8 mouse cellular contexts compared by ENCODE assay signal in genomic region chr15:102355134-102355870, GRCm38 (mm10). TPM values are rescaled to one million over a fixed set of nuclear protein-coding genes. Genes with fewer than 3 reads are reported as not detected.
DNase-seq lines count a peak whose midpoint lies in the region; ATAC-seq lines count a peak whose summit lies in the region.

No protein-coding gene starts in this region.

- peak overlapping the region; percentile 89 for H3K4me3 ChIP-seq in megakaryocyte, embryonic 14.5 days (replicated peaks)
- H3K4me3 ChIP-seq in intestine, embryonic 16.5 days (ENCODE audit: low read length): peak overlapping the region; percentile 52
- H3K4me3 ChIP-seq in liver, embryonic 11.5 days (ENCODE audit: low read depth, low read length): peak overlapping the region; percentile 60

- no peak for ATAC-seq in megakaryocyte, adult 5-6 weeks (ENCODE audit: poor library complexity, severe bottlenecking)
- ATAC-seq in granulocyte monocyte progenitor cell, adult 5-6 weeks (replicated peaks; ENCODE audit: poor library complexity, severe bottlenecking): 0 out of 2 replicates have a peak, but pooled peaks have one; percentile 23
- peak; percentile 41 for ATAC-seq in intestine, embryonic 16.5 days
- peak; percentile 35; the same call in 1 of the 2 replicates for ATAC-seq in liver, embryonic 11.5 days (replicated peaks; ENCODE audit: low FRiP score)
- ATAC-seq in monocyte, adult 5-6 weeks (replicated peaks; ENCODE audit: insufficient number of reproducible peaks, low FRiP score, low TSS enrichment, poor library complexity, severe bottlenecking): no peak

- H3K9ac ChIP-seq in intestine, embryonic 16.5 days (ENCODE audit: low read depth, low read length): peak overlapping the region; percentile 78
- H3K9ac ChIP-seq in liver, embryonic 11.5 days (ENCODE audit: low read depth, low read length): peak overlapping the region; percentile 62

- under 1% methylated on average over 49 of the region's 49 CpGs for WGBS in intestine, embryonic 16.5 days
- WGBS in liver, embryonic 11.5 days: under 1% methylated on average over 49 of the region's 49 CpGs

- peak overlapping the region; percentile 30 for H3K27ac ChIP-seq in intestine, embryonic 16.5 days (ENCODE audit: low read length)
- peak overlapping the region; percentile 38; the same call in 1 of the 2 replicates for H3K27ac ChIP-seq in liver, embryonic 11.5 days (ENCODE audit: low read depth, low read length)

- H3K36me3 ChIP-seq in megakaryocyte, embryonic 14.5 days (replicated peaks; ENCODE audit: low read length): no peaks in the 10 kb centered on the region
- H3K36me3 ChIP-seq in intestine, embryonic 16.5 days (ENCODE audit: control insufficient read depth, insufficient read depth, low read length): no peaks in the 10 kb centered on the region
- no peaks in the 10 kb centered on the region for H3K36me3 ChIP-seq in liver, embryonic 11.5 days (ENCODE audit: control insufficient read depth, insufficient read depth, low read length)

- no peaks in the 10 kb centered on the region for H3K9me3 ChIP-seq in megakaryocyte, embryonic 14.5 days
- H3K9me3 ChIP-seq in intestine, embryonic 16.5 days (ENCODE audit: control insufficient read depth, low read length): no peaks in the 10 kb centered on the region
- no peaks in the 10 kb centered on the region for H3K9me3 ChIP-seq in liver, embryonic 11.5 days (ENCODE audit: control insufficient read depth, low read length)

- H3K27me3 ChIP-seq in megakaryocyte, embryonic 14.5 days (replicated peaks): peaks cover 59% of the 10 kb centered on the region
- peaks cover 29% of the 10 kb centered on the region for H3K27me3 ChIP-seq in intestine, embryonic 16.5 days (replicated peaks; ENCODE audit: control insufficient read depth, insufficient read depth, low read length)
- peaks cover 48% of the 10 kb centered on the region for H3K27me3 ChIP-seq in liver, embryonic 11.5 days (replicated peaks; ENCODE audit: control insufficient read depth, insufficient read depth, low read length)

- peak; percentile 81 for DNase-seq in embryo, embryonic 10 days (ENCODE audit: low spot score)
- DNase-seq in liver, embryonic 11.5 days (ENCODE audit: low spot score): no peak
- peak; percentile 87 for DNase-seq in neural tube, embryonic 10.5 days (ENCODE audit: extremely low spot score, low spot score)

- H3K4me2 ChIP-seq in intestine, embryonic 16.5 days (ENCODE audit: low read depth, low read length): peak overlapping the region; percentile 92
- peak overlapping the region; percentile 99 for H3K4me2 ChIP-seq in liver, embryonic 11.5 days

- peaks cover 54% of the 10 kb centered on the region for H3K4me1 ChIP-seq in megakaryocyte, embryonic 14.5 days
- peaks cover 18% of the 10 kb centered on the region for H3K4me1 ChIP-seq in intestine, embryonic 16.5 days (ENCODE audit: control insufficient read depth, insufficient read depth, low read length)
- H3K4me1 ChIP-seq in liver, embryonic 11.5 days (replicated peaks; ENCODE audit: control insufficient read depth, insufficient read depth, low read length): peaks cover 11% of the 10 kb centered on the region

RNA-seq across cellular contexts. Expression of gene Aaas, which starts 4.7 kb away (rescaled TPM):
- 51.2 and 84.3 TPM in 2 replicates for polyA plus RNA-seq in megakaryocyte, embryonic 14.5 days (2012; ENCODE audit: insufficient read depth, low replicate concordance)
- total RNA-seq in megakaryocyte, adult 5-6 weeks (2015): 67.5 and 75.2 TPM in 2 replicates
- total RNA-seq in megakaryocyte, adult 5-6 weeks (2017): 64.3 and 100 TPM in 2 replicates
- total RNA-seq in granulocyte monocyte progenitor cell, adult 5-6 weeks (2014; fragmentation: Nextera tagmentation): 120 and 123 TPM in 2 replicates
- total RNA-seq in granulocyte monocyte progenitor cell, adult 5-6 weeks (2017): 147 and 153 TPM in 2 replicates
- polyA plus RNA-seq in intestine, embryonic 16.5 days (2015; fragmentation: Nextera tagmentation; extraction: Ambion mirVana): 50.6 and 59.1 TPM in 2 replicates
- polyA plus RNA-seq in liver, embryonic 11.5 days (2014; fragmentation: Nextera tagmentation; extraction: Ambion mirVana): 99.3 and 108 TPM in 2 replicates
- 16.5 to 50.9 TPM (median 46.2 TPM) in 3 replicates for total RNA-seq in monocyte, adult 5-6 weeks (2017)

RNA-seq across cellular contexts. Expression of gene Sp7, which starts 11.7 kb away (rescaled TPM):
- polyA plus RNA-seq in megakaryocyte, embryonic 14.5 days (2012; ENCODE audit: insufficient read depth, low replicate concordance): 0.10 TPM in 1 of 2 replicates, not detected in the other
- not detected in 2 replicates for total RNA-seq in megakaryocyte, adult 5-6 weeks (2015)
- total RNA-seq in megakaryocyte, adult 5-6 weeks (2017): not detected in 2 replicates
- total RNA-seq in granulocyte monocyte progenitor cell, adult 5-6 weeks (2014; fragmentation: Nextera tagmentation): not detected in 2 replicates
- total RNA-seq in granulocyte monocyte progenitor cell, adult 5-6 weeks (2017): not detected in 2 replicates
- 0.50 and 0.60 TPM in 2 replicates for polyA plus RNA-seq in intestine, embryonic 16.5 days (2015; fragmentation: Nextera tagmentation; extraction: Ambion mirVana)
- 0.57 and 1.5 TPM in 2 replicates for polyA plus RNA-seq in liver, embryonic 11.5 days (2014; fragmentation: Nextera tagmentation; extraction: Ambion mirVana)
- not detected in 3 replicates for total RNA-seq in monocyte, adult 5-6 weeks (2017)

RNA-seq across cellular contexts. Expression of gene Myg1, which starts 23.8 kb away (rescaled TPM):
- 35.8 and 92.1 TPM in 2 replicates for polyA plus RNA-seq in megakaryocyte, embryonic 14.5 days (2012; ENCODE audit: insufficient read depth, low replicate concordance)
- 28.4 and 28.6 TPM in 2 replicates for total RNA-seq in megakaryocyte, adult 5-6 weeks (2015)
- 47.8 and 52.2 TPM in 2 replicates for total RNA-seq in megakaryocyte, adult 5-6 weeks (2017)
- total RNA-seq in granulocyte monocyte progenitor cell, adult 5-6 weeks (2014; fragmentation: Nextera tagmentation): 63.3 and 88.7 TPM in 2 replicates
- total RNA-seq in granulocyte monocyte progenitor cell, adult 5-6 weeks (2017): 55.1 and 59.9 TPM in 2 replicates
- polyA plus RNA-seq in intestine, embryonic 16.5 days (2015; fragmentation: Nextera tagmentation; extraction: Ambion mirVana): 75.3 and 80.9 TPM in 2 replicates
- 97.0 and 104 TPM in 2 replicates for polyA plus RNA-seq in liver, embryonic 11.5 days (2014; fragmentation: Nextera tagmentation; extraction: Ambion mirVana)
- total RNA-seq in monocyte, adult 5-6 weeks (2017): 20.0 to 37.9 TPM (median 27.2 TPM) in 3 replicates

RNA-seq across cellular contexts. Expression of gene Pfdn5, which starts 29.4 kb away (rescaled TPM):
- 5.9 and 58.8 TPM in 2 replicates for polyA plus RNA-seq in megakaryocyte, embryonic 14.5 days (2012; ENCODE audit: insufficient read depth, low replicate concordance)
- total RNA-seq in megakaryocyte, adult 5-6 weeks (2015): 385 and 398 TPM in 2 replicates
- total RNA-seq in megakaryocyte, adult 5-6 weeks (2017): 347 and 441 TPM in 2 replicates
- total RNA-seq in granulocyte monocyte progenitor cell, adult 5-6 weeks (2014; fragmentation: Nextera tagmentation): 299 and 314 TPM in 2 replicates
- total RNA-seq in granulocyte monocyte progenitor cell, adult 5-6 weeks (2017): 366 and 404 TPM in 2 replicates
- 280 and 283 TPM in 2 replicates for polyA plus RNA-seq in intestine, embryonic 16.5 days (2015; fragmentation: Nextera tagmentation; extraction: Ambion mirVana)
- 236 and 254 TPM in 2 replicates for polyA plus RNA-seq in liver, embryonic 11.5 days (2014; fragmentation: Nextera tagmentation; extraction: Ambion mirVana)
- 576 to 776 TPM (median 626 TPM) in 3 replicates for total RNA-seq in monocyte, adult 5-6 weeks (2017)

RNA-seq across cellular contexts. Expression of gene Sp1, which starts 50.6 kb away (rescaled TPM):
- polyA plus RNA-seq in megakaryocyte, embryonic 14.5 days (2012; ENCODE audit: insufficient read depth, low replicate concordance): 3.9 and 15.5 TPM in 2 replicates
- total RNA-seq in megakaryocyte, adult 5-6 weeks (2015): 68.3 and 71.8 TPM in 2 replicates
- 64.1 and 72.2 TPM in 2 replicates for total RNA-seq in megakaryocyte, adult 5-6 weeks (2017)
- total RNA-seq in granulocyte monocyte progenitor cell, adult 5-6 weeks (2014; fragmentation: Nextera tagmentation): 59.6 and 71.6 TPM in 2 replicates
- 52.0 and 56.1 TPM in 2 replicates for total RNA-seq in granulocyte monocyte progenitor cell, adult 5-6 weeks (2017)
- 6.8 and 7.2 TPM in 2 replicates for polyA plus RNA-seq in intestine, embryonic 16.5 days (2015; fragmentation: Nextera tagmentation; extraction: Ambion mirVana)
- polyA plus RNA-seq in liver, embryonic 11.5 days (2014; fragmentation: Nextera tagmentation; extraction: Ambion mirVana): 9.7 and 10.6 TPM in 2 replicates
- 66.1 to 99.7 TPM (median 74.8 TPM) in 3 replicates for total RNA-seq in monocyte, adult 5-6 weeks (2017)

Comparison
In these comparisons a context has a peak if more than half of its experiments do, and no peak if none do; other contexts are left out.
1. ATAC-seq: peak in granulocyte monocyte progenitor cell, adult 5-6 weeks (single experiment), intestine, embryonic 16.5 days (single experiment) and liver, embryonic 11.5 days (single experiment); none in megakaryocyte, adult 5-6 weeks (single experiment) and monocyte, adult 5-6 weeks (single experiment).
2. Peak in every context shown above with its lines, with median percentiles within 50 percentile points of each other: H3K4me3 ChIP-seq.